Mouse (Mus musculus) left cerebral cortex, postnatal 10 days (tissue): Measurements from ENCODE around the gene Olfr248. TPM values are rescaled to one million over a fixed set of nuclear protein-coding genes. Genes with fewer than 3 reads are reported as not detected.
"Not testable (repeated sequence)": the region's sequence is repeated elsewhere in the genome, so short reads cannot be mapped to it uniquely, and the experiment has no call there.

Experiments used
- DNase-seq, 2 experiments: peaks; one replicate each; pipeline ENCODE4 v3.0.0; 2021 to 2022; ENCODE audit warnings: low spot score in 2 of 2, mixed read lengths in 1 of 2; ENCODE audit errors: extremely low spot score in 1 of 2
- intact Hi-C: fragments of 180-260 bp; cut with DNase I; formaldehyde crosslinking; loops from one replicate; pipeline ENCODE4 v1.15.1; 2025
- total RNA-seq, 2 experiments: library from RNA; stranded (reverse); gene quantifications; 2 replicates each; pipeline ENCODE4 v1.2.3; 2021

Olfr248 gene
- total RNA-seq = not detected

DNA sequence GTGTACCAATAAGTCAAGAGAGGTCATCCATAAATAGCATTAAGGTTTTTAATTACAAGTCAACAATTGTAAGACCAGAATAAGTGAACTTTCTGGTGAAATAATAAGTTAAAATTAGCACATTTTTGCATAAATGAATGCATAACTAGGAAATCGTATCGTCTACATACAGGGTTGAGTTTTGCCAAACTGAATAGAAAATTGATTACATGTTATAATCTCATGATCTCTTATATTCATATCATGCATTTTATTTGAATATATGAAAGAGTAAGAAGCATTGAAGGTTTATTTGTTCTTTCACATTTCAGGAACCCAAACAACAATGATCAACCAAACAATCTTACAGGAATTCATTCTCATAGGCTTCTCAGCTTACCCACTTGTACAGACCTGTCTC lies at the start of gene Olfr248:
TSS of gene Olfr248 (plus strand) at position 301 of the 400 bp plus-strand sequence.
- intact Hi-C loops = no loop called here
- DNase-seq = no peak

DNA sequence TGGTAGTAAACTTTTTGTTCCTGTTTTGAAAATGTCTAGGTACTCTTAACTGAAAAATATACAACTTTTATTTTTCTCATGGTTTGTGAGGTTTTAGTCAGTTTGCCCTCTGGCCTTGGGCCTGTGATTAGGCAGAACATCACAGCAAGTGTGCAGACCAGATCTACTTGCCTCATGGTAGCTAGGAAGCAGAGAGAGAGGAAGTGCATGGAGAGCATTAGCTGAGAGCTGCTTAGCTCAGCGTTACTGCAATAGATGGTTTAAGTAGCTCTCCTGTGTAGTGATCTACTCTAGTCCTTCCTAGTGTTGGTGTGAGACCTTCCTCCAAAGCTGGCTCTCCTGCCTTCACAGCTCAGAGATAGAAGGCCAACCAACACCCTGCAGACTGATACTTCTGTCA lies 37.2 kb upstream of the Olfr248 start:
- DNase-seq, intact Hi-C loops: not testable (repeated sequence)

DNA sequence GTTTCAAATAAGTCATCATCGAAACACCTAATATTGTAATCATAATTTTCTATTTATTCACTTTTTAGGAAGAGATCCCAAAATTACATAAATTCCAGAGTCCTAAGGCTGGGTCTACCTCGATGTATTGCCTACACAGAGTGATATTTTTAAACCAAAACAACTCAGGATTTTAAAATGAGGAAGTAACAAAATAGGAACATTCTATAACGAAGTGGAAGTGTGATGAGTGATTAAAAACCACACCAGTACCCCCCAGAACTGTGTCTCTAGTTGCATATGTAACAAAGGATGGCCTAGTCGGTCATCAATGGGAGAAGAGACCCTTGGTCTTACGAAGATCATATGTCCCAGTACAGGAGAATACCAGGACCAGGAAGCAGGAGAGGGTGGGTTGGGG lies 36.2 kb upstream of the Olfr248 start:
- intact Hi-C loops = no loop called here

DNA sequence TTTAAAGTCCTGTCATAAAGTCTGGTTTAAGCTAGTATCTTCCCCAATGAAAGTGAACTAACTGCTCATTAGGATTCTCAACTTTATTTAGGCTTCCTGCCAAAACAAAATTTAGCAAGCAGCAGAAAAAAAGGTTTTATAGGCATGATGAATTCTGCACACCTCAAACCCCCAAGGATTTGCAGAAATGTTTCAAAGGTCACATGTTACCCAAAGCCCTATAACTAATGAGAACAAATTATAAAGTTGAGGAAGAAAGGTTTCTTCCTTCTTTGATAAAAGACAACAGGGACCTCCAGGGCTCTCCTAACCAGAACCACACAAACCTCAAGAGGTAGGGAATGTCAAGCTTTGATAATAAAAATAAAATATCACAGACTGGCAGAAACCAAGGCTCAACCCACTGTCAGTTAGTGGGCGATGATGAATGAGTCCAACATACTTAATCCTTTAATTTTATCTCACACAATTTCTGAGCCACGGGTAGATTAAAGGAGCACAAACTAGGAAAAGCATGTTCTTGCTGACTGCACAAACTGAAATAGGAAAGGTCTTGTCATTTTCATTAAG lies 25.9 kb upstream of the Olfr248 start, which contains the start of gene Olfr417:
TSS of gene Olfr417 (plus strand) at position 241 of the 570 bp plus-strand sequence.
- intact Hi-C loops = no loop called here
- no peak for DNase-seq

More for the DNA sequence above, 36.2 kb upstream of the Olfr248 start:
- no peak for DNase-seq

DNA sequence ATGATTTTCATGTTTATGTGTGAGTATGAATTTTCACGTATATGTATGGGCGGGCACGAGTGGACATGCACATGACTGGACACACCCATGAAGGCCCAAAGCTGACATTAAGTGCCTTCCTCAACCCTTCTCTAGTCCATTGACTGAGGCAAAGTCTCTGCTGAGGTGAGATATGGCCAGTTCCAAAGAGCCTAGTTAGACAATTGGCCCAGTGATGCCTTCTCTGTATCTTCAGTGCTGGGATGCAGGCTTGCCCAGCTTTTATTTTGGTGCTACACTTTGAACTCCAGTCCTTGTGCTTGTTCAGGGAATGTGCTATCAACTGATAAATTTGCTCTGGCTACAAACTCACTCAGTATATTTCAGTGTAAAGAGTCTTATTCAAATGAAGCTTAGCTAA lies 17.0 kb upstream of the Olfr248 start:
- no peak for DNase-seq
- intact Hi-C loops = no loop called here

DNA sequence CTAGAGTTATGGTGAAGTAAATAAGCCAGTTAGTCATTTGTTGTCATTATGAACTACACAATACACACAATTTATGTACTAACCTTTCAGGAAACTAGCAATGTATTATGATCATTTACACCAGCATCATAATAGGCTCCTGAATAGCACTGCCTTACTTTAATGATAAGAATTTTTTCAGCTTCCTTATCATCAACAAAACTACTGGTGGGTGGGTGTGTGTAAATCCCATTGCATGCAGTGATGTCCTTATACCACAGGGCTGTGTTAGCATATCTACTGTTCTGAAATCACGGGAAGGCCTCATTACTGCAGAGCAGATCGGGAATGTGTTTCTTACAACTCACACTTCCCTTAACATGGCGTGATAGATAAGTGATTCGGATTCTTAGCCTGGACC lies 32.1 kb downstream of the Olfr248 start:
- no peak for DNase-seq
- intact Hi-C loops = no loop called here

DNA sequence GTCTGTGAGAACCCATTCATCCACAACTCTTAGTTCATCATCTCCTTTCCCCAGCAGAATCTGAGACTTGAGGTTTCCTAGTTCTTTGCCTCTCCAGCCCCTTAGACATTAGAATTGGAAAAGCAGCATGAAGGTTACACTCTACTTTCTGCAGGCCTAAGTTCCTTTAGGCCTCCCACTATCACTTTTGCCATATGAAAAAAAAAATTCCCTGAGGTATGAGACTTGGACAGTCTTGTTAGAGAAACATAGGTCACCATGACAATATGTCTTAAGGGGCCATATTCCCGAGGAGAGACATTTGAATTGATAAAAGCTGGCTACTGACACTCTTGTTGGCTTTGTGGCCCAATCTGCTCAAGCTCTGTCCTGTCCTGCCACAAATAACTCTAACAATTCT lies 32.9 kb downstream of the Olfr248 start, which contains the start of gene Olfr414:
TSS of gene Olfr414 (plus strand) at position 301 of the 400 bp plus-strand sequence.
- DNase-seq = no peak
- intact Hi-C loops = no loop called here

DNA sequence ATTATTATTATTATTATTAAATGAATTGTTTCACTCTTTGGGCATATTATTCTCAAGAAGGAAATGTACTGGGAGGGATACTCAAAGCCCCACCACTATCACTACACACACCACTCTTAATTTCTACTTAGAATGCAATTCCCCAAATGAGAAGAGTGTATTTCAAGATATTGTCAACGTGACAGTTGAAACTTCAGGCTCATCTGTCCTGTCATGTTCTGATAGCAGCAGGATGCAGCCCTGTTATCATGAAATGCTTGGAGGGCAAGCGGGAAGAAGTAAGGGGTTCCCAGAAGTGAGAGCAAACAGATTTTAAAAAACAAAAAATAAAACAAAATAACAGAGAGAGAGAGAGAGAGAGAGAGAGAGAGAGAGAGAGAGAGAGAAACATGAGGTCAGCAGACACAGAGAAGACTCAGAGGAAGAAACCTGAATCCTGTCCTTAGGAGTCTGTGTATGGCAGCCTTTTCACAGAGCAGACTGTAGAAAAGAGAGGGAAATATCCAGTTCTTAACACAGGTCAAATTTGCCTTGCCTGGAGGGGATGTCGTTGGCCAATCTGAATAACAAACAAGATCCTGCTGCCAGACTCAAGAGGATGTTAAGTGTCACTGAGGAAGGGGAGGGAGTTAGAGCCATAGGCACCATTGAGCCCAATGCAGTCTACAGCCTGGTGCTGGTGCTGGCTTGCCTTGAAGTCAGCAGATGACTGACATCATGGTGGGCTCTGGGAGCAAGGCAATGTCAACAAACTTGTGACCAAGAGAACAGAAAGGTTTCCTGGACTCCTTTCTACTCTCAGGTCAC lies 35.5 kb downstream of the Olfr248 start:
- intact Hi-C loops = no loop called here

DNA sequence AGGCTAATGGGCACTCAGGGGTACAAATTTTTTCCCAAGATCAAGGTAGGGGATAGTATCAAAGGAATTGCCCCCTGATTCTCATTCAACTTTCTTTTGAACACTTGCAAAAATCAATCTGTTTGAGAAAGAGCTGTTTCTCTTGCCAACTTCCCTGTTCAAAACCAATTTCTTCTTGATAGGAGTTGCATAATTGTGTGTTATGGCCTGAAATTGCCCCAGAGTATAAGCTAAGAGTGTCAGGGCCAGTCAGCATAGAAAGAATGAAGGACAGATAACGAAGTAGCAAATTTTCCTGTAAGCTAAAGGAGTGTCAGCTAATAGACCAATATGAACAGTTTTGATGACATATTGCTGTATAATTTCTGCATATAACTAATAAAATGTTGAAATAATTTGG lies 36.6 kb downstream of the Olfr248 start:
- intact Hi-C loops = no loop called here
- no peak for DNase-seq

More for the DNA sequence above, 35.5 kb downstream of the Olfr248 start:
- DNase-seq = no peak

DNA sequence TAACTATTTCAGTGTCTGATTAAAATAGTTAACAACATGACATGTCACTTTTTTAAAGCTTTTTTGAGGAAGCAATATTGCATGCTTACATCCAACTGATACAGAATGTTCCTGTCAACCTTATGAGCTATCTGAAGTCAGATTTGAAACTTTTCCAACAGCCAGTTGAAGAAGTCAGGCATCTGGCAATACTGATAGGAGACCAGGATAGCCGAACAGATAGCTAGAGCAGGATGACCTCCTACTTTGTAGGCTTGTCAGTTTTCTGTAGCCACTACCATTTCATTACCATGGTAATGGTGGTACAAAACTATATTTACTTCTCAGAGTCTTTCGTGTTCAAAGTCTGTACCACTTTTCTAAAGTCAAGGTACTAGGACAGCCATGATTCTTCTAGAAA lies 37.6 kb downstream of the Olfr248 start:
- no peak for DNase-seq
- intact Hi-C loops = no loop called here

DNA sequence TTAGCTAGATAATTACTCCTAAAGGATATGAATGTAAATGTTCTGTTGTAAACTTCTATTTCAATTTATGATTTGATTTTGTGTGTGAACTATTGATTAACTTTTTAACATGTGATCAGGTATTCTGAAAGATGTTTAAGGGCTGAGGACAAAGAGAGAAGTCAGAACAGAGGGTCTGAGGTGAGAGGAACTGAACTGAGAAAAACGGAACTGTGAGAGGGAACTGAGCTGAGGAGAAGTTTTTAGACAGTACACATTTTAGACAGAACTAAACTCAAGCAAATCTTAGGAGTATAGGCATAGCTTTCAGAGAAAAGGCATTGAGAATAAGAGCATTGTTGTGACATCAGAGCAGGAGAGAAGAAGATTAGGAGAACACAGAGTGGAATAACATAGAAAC lies 43.3 kb downstream of the Olfr248 start:
- intact Hi-C loops = no loop called here
- DNase-seq = no peak

Other genes starting within 250 kb of the Olfr248 start
- gene Olfr420, start 235.4 kb upstream of the Olfr248 start, total RNA-seq = not detected
- gene Spta1, start 218.3 kb upstream of the Olfr248 start, total RNA-seq = under 1 TPM; 0.16 to 0.32 TPM
- gene Olfr419, start 139.0 kb upstream of the Olfr248 start, total RNA-seq = not detected
- gene Mptx1, start 60.5 kb upstream of the Olfr248 start, total RNA-seq = not detected
- gene Olfr417, start 25.9 kb upstream of the Olfr248 start, total RNA-seq = not detected
- gene Olfr414, start 33.0 kb downstream of the Olfr248 start, total RNA-seq = not detected
- gene Olfr220, start 51.0 kb downstream of the Olfr248 start, total RNA-seq = not detected
- gene Fmn2, start 110.8 kb downstream of the Olfr248 start, total RNA-seq = 10 to 100 TPM; 54.9 to 55.8 TPM